Mouse (Mus musculus) lung, embryonic 14.5 days (tissue): ENCODE measurements around the gene Zfp853. TPM values are rescaled to one million over a fixed set of nuclear protein-coding genes. Genes with fewer than 3 reads are reported as not detected.
A peak's percentile ranks its signal among the peaks of the same experiment; 100 is the strongest.

Source experiments
- ATAC-seq: fragments of 200-750 bp; cut with Nextera tagmentation; 2 replicates; pipeline ENCODE4 v1.8.0; 2017; ENCODE audit warnings: mild to moderate bottlenecking, moderate TSS enrichment, moderate library complexity; ENCODE audit not compliant: insufficient read depth
- DNase-seq: peaks from one replicate; pipeline ENCODE4 v3.0.0-alpha.2; 2015
- H3K27ac ChIP-seq: fragments of 300-500 bp; sonication (generic); 2 replicates; pipeline ENCODE4 v1.5.1; 2014; ENCODE audit warnings: low read depth, mild to moderate bottlenecking, moderate library complexity
- H3K27me3 ChIP-seq: fragments of 300-500 bp; sonication (generic); 2 replicates; pipeline ENCODE4 v1.6.1; 2014; ENCODE audit warnings: low read length, control low read depth; ENCODE audit not compliant: insufficient read depth
- H3K36me3 ChIP-seq: fragments of 300-500 bp; sonication (generic); 2 replicates; pipeline ENCODE4 v1.6.1; 2014; ENCODE audit warnings: control low read depth; ENCODE audit not compliant: insufficient read depth
- H3K4me1 ChIP-seq: fragments of 300-500 bp; sonication (generic); 2 replicates; pipeline ENCODE4 v1.6.1; 2014; ENCODE audit warnings: antibody characterized with exemption, control low read depth; ENCODE audit not compliant: insufficient read depth
- H3K4me2 ChIP-seq: fragments of 300-500 bp; sonication (generic); 2 replicates; pipeline ENCODE4 v1.6.1; 2014; ENCODE audit warnings: mild to moderate bottlenecking
- H3K4me3 ChIP-seq: fragments of 300-500 bp; sonication (generic); 2 replicates; pipeline ENCODE4 v1.5.1; 2014; ENCODE audit warnings: low read depth, low read length
- H3K9ac ChIP-seq: fragments of 300-500 bp; sonication (generic); 2 replicates; pipeline ENCODE4 v1.6.1; 2014
- H3K9me3 ChIP-seq: fragments of 300-500 bp; sonication (generic); 2 replicates; pipeline ENCODE4 v1.6.1; 2016; ENCODE audit warnings: low read depth, low read length, control low read depth
- CTCF ChIP-seq: IDR thresholded peaks from 2 replicates; pipeline ENCODE4 v1.5.1; 2016; ENCODE audit warnings: antibody characterized with exemption, low read depth
- WGBS: fragments of 180-500 bp; shearing (Covaris S2); extraction: QIAGEN DNeasy Blood & Tissue Kit; methylation state at CpG from one replicate; pipeline ENCODE4 v1.1.7; 2014; 5-methylcytosine and 5-hydroxymethylcytosine counted together
- polyA plus RNA-seq: library from polyadenylated mRNA; unstranded; fragments of >200 nt; fragmentation: Nextera tagmentation; extraction: Ambion mirVana; gene quantifications from 2 replicates; pipeline ENCODE4 v1.2.1, GENCODE M21; 2014

Gene Zfp853
- polyA plus RNA-seq, 1 experiment from 2014 or later = not detected

DNA sequence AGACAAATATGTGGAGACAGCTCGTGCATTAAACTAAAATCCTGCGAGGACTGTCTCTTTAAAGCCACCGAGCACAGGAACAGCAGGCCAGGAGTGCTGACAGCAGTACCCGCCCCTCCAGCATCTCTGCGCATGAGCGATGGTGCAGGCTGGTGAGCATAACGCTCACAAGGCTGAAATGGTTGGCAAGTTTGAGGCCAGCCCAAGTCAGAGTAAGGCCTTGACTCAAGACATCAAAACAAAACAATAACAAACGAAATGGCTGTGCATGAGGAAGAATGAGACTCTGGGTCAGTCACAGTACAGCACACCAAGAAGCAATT, 23.8 kb upstream of the Zfp853 start:
- Histone ChIP-seq H3K4me3 (no peak overlapping the region), H3K9me3 (no peaks in the 10 kb centered on the region), H3K9ac (no peak overlapping the region), H3K4me1 (0 out of 2 replicates have a peak, but pooled peaks cover 4% of the 10 kb centered on the region), H3K4me2 (no peak overlapping the region), H3K36me3 (peaks cover 62% of the 10 kb centered on the region), H3K27me3 (no peaks in the 10 kb centered on the region), H3K27ac (no peak overlapping the region)
- no peak for TF ChIP-seq CTCF
- ATAC-seq (no peak), DNase-seq (no peak)
- 84% methylated on average over 8 of the region's 8 CpGs for WGBS

DNA sequence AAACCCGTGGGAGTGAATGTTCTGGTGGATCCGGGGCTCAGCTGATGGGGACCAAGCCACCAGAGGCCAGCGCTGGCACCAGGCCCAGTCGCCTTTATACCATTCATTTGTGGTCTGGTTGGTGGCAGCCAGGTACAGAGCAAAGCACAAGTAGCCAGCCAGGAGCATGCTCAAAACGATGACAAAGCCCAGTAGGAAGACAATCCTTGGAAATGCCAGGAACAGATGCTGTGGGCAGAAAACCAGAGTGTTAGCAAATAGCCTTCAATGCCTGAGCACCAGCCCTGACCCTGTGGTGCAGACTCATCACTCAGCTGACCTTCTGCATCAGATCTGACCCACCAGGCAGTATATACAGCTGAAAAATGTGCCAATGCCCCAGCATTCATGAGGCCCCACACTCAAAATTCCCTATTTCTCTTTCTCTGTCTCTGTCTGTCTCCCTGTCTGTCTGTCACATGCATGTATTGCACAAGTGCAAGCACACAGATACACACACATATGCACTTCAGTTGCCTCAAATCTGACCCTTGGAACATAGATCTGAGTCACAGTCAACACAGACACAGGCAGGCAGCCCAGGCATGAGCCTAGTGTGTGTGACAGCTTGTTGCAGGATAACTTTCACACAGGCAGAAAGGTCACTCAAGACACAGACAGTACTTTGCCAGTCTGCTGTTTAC, 23.3 kb upstream of the Zfp853 start:
- DNase-seq (no peak), ATAC-seq (no peak)
- WGBS = 88% methylated on average over 5 of the region's 5 CpGs
- Histone ChIP-seq H3K4me3 (no peak overlapping the region), H3K27ac (no peak overlapping the region), H3K4me1 (0 out of 2 replicates have a peak, but pooled peaks cover 4% of the 10 kb centered on the region), H3K9ac (no peak overlapping the region), H3K36me3 (peaks cover 62% of the 10 kb centered on the region), H3K9me3 (no peaks in the 10 kb centered on the region), H3K4me2 (no peak overlapping the region), H3K27me3 (no peaks in the 10 kb centered on the region)
- no peak for TF ChIP-seq CTCF

- 8% methylated on average over 8 of the region's 8 CpGs for WGBS
These were observed 22.1 kb upstream of the Zfp853 start for GRCm38 (mm10) chr5:143315514-143315888.

GRCm38 (mm10) chr5:143314730-143315513, 21.5 kb upstream of the Zfp853 start, which contains the start of gene E130309D02Rik:
Gene E130309D02Rik (minus strand): TSS chr5:143315360.
- H3K36me3 ChIP-seq = peaks cover 62% of the 10 kb centered on the region
- peak within 1 kb of the TSS; percentile 91 for H3K4me2 ChIP-seq
- TF ChIP-seq CTCF = peak; percentile 66
- no peaks in the 10 kb centered on the region for H3K9me3 ChIP-seq
- WGBS = under 1% methylated on average over 81 of the region's 101 CpGs
- peak; percentile 85 for ATAC-seq
- peak within 1 kb of the TSS; percentile 89 for H3K9ac ChIP-seq
- H3K4me3 ChIP-seq = peak within 1 kb of the TSS; percentile 79
- H3K4me1 ChIP-seq = 0 out of 2 replicates have a peak, but pooled peaks cover 4% of the 10 kb centered on the region
- peak; percentile 94 for DNase-seq
- H3K27me3 ChIP-seq = no peaks in the 10 kb centered on the region
- H3K27ac ChIP-seq = peak within 1 kb of the TSS; percentile 91

More at GRCm38 (mm10) chr5:143315514-143315888, 22.1 kb upstream of the Zfp853 start:
- DNase-seq (no peak), ATAC-seq (no peak; the same call in 1 of the 2 replicates)
- Histone ChIP-seq H3K4me1 (0 out of 2 replicates have a peak, but pooled peaks cover 4% of the 10 kb centered on the region), H3K4me2 (peak overlapping the region; percentile 91), H3K36me3 (peaks cover 62% of the 10 kb centered on the region), H3K27ac (no peak overlapping the region), H3K9me3 (no peaks in the 10 kb centered on the region), H3K9ac (peak overlapping the region; percentile 89), H3K27me3 (no peaks in the 10 kb centered on the region), H3K4me3 (peak overlapping the region; percentile 79)
- TF ChIP-seq CTCF = no peak

DNA sequence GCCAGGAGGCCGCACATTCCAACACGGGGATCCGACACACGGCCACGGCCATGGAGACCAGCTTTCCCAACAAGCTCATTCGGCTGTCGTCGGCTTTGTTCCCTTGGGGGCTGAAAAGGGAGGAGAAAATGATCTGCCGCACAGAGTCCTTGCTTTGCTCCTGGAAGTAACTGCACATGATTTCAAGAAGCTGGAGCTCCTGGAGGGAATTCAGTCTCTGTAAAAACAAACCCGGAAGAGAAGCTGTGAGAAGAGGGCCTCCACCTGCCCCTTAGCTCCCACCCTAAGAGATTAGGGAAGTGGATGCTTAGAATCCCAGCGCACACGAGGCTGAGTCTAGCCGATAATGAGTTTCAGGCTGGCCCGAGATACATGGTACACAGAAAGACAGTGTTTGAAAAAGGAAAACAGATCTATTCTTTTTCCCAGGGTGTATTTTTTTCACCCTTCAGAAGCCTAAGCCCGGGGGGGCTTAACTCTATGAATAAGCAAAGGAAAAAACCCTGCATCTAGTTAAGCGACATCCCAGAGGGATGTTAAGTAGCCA, 20.8 kb upstream of the Zfp853 start:
- 0 out of 2 replicates have a peak, but pooled peaks cover 4% of the 10 kb centered on the region for H3K4me1 ChIP-seq
- under 1% methylated on average over 16 of the region's 16 CpGs for WGBS
- peak overlapping the region; percentile 89 for H3K9ac ChIP-seq
- peak overlapping the region; percentile 91 for H3K4me2 ChIP-seq
- peak overlapping the region; percentile 79 for H3K4me3 ChIP-seq
- peak overlapping the region; percentile 91 for H3K27ac ChIP-seq
- no peak for ATAC-seq
- TF ChIP-seq CTCF = no peak
- H3K27me3 ChIP-seq = no peaks in the 10 kb centered on the region
- DNase-seq = peak; percentile 45
- no peaks in the 10 kb centered on the region for H3K9me3 ChIP-seq
- H3K36me3 ChIP-seq = peaks cover 65% of the 10 kb centered on the region

- Histone ChIP-seq H3K27me3 (no peaks in the 10 kb centered on the region), H3K4me2 (no peak overlapping the region), H3K9me3 (no peaks in the 10 kb centered on the region), H3K4me1 (0 out of 2 replicates have a peak, but pooled peaks cover 4% of the 10 kb centered on the region), H3K9ac (no peak overlapping the region), H3K36me3 (peaks cover 68% of the 10 kb centered on the region), H3K4me3 (no peak overlapping the region), H3K27ac (no peak overlapping the region)
- ATAC-seq = no peak
- peak; percentile 89 for DNase-seq
- peak; percentile 86 for TF ChIP-seq CTCF
- 63% methylated on average over 8 of the region's 8 CpGs for WGBS
These were observed 18.5 kb upstream of the Zfp853 start for GRCm38 (mm10) chr5:143311886-143312285.

GRCm38 (mm10) chr5:143309916-143310315, 16.5 kb upstream of the Zfp853 start:
- WGBS = 93% methylated on average over 7 of the region's 7 CpGs
- ATAC-seq (no peak), DNase-seq (no peak)
- H3K4me3 ChIP-seq = no peak overlapping the region
- no peak for TF ChIP-seq CTCF
- no peaks in the 10 kb centered on the region for H3K9me3 ChIP-seq
- H3K27me3 ChIP-seq = no peaks in the 10 kb centered on the region
- H3K4me1 ChIP-seq = 0 out of 2 replicates have a peak, but pooled peaks cover 4% of the 10 kb centered on the region
- peaks cover 76% of the 10 kb centered on the region for H3K36me3 ChIP-seq
- H3K27ac ChIP-seq = no peak overlapping the region
- H3K4me2 ChIP-seq = no peak overlapping the region
- H3K9ac ChIP-seq = no peak overlapping the region
